Mouse (Mus musculus) stomach, postnatal 0 days (tissue): ENCODE results near the gene Aim2.
"Not testable (repeated sequence)": the region's sequence is repeated elsewhere in the genome, so short reads cannot be mapped to it uniquely, and the experiment has no call there.

ENCODE experiments used
- CTCF ChIP-seq: IDR thresholded peaks from 2 replicates; pipeline ENCODE4 v1.5.1; 2016; ENCODE audit warnings: antibody characterized with exemption, low read depth, mild to moderate bottlenecking, moderate library complexity
- EP300 ChIP-seq: optimal IDR thresholded peaks from 2 replicates; pipeline ENCODE3; 2016; ENCODE audit warnings: antibody characterized with exemption

DNA sequence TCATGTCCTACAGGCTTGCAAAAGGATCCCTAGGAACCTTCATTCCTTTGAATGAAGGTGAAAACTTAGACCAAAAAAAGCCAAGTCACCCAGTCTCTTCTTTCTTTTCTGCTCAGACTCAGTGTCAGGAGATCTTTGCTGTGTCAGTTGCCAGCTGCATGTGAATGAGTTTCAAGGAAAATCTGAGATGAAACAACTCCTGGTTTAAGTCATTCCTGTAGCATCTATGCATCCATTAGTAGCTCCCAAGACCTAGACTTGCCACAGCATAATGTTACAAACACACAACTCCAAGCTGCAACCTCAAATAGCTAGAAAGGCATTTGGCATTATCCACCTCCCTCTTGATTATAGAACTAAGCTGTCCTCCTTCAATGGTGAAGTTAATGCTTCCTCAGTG, 140.8 kb downstream of the Aim2 start:
- TF ChIP-seq EP300, CTCF: not testable (repeated sequence)
